Mouse (Mus musculus) kidney, postnatal 0 days (tissue): Measurements from ENCODE around the gene Ppil4. TPM values are rescaled to one million over a fixed set of nuclear protein-coding genes. Genes with fewer than 3 reads are reported as not detected.

Experiments
- ATAC-seq: fragments of 200-750 bp; cut with Nextera tagmentation; replicated peaks from 2 replicates; pipeline ENCODE4 v1.8.0; 2017; ENCODE audit warnings: low read depth, moderate number of reproducible peaks, moderate TSS enrichment, moderate library complexity; ENCODE audit not compliant: low FRiP score
- DNase-seq: peaks from one replicate; pipeline ENCODE4 v3.0.0-alpha.2; 2016; ENCODE audit warnings: low spot score
- H3K27ac ChIP-seq: fragments of 300-500 bp; sonication (generic); 2 replicates; pipeline ENCODE4 v1.5.1; 2014; ENCODE audit warnings: mild to moderate bottlenecking
- H3K27me3 ChIP-seq: fragments of 300-500 bp; sonication (generic); 2 replicates; pipeline ENCODE4 v1.6.1; 2014; ENCODE audit warnings: low read length, mixed read lengths; ENCODE audit not compliant: insufficient read depth
- H3K36me3 ChIP-seq: fragments of 300-500 bp; sonication (generic); 2 replicates; pipeline ENCODE4 v1.6.1; 2014; ENCODE audit warnings: low read length, mixed read lengths; ENCODE audit not compliant: insufficient read depth
- H3K4me1 ChIP-seq: fragments of 300-500 bp; sonication (generic); replicated peaks from 2 replicates; pipeline ENCODE4 v1.6.1; 2014; ENCODE audit warnings: antibody characterized with exemption, low read length, mixed read lengths; ENCODE audit not compliant: insufficient read depth
- H3K4me2 ChIP-seq: fragments of 300-500 bp; sonication (generic); 2 replicates; pipeline ENCODE4 v1.6.1; 2014; ENCODE audit warnings: mild to moderate bottlenecking, low read length, moderate library complexity, mixed read lengths
- H3K4me3 ChIP-seq: fragments of 300-500 bp; sonication (generic); replicated peaks from 2 replicates; pipeline ENCODE4 v1.5.1; 2014; ENCODE audit warnings: low read depth, low read length
- H3K9ac ChIP-seq: fragments of 300-500 bp; sonication (generic); 2 replicates; pipeline ENCODE4 v1.6.1; 2014; ENCODE audit warnings: low read depth, low read length
- H3K9me3 ChIP-seq: fragments of 300-500 bp; sonication (generic); replicated peaks from 2 replicates; pipeline ENCODE4 v1.6.1; 2016; ENCODE audit warnings: low read length, inconsistent platforms, mixed read lengths
- CTCF ChIP-seq: IDR thresholded peaks from 2 replicates; pipeline ENCODE4 v1.5.1; 2016; ENCODE audit warnings: antibody characterized with exemption, low read depth, mild to moderate bottlenecking, moderate library complexity
- WGBS: fragments of 180-500 bp; shearing (Covaris S2); extraction: QIAGEN DNeasy Blood & Tissue Kit; methylation state at CpG from one replicate; pipeline ENCODE4 v1.1.7; 2014; 5-methylcytosine and 5-hydroxymethylcytosine counted together
- polyA plus RNA-seq: library from polyadenylated mRNA; unstranded; fragments of >200 nt; fragmentation: Nextera tagmentation; extraction: Ambion mirVana; gene quantifications from 2 replicates; pipeline ENCODE4 v1.2.1, GENCODE M21; 2015

Ppil4 gene
- polyA plus RNA-seq, 1 experiment from 2014 or later: 32.2 TPM

DNA sequence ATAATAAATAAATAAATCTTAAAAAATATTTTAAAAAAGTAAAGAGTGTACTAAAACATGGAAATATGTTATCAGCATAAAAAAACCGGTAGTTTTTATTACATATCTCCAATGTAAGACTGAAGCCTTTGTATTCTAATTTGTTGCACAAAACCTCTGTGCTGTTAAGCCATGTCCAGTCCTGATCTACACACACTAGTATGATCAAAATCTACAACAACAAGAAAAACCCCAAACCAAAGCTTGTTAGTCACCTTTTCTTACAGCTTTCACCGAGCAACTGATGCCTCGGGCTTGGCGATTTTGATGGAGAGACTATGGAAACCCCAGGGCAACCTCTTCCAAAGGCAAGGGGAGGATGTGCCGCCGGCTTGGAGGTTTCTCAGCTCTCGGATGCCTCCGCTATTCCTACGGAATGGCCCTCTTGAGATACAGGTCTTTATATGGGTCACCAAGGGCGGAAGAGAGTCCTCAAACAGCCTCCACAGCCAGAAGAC lies 389 bp upstream of the Ppil4 start:
- Histone ChIP-seq H3K9me3 (no peaks in the 10 kb centered on the region), H3K36me3 (peaks cover 25% of the 10 kb centered on the region), H3K27me3 (no peaks in the 10 kb centered on the region), H3K4me3 (peak overlapping the region; percentile 74), H3K4me2 (peak overlapping the region; percentile 73), H3K9ac (peak overlapping the region; percentile 87), H3K27ac (peak overlapping the region; percentile 47; the same call in 1 of the 2 replicates), H3K4me1 (peaks cover 4% of the 10 kb centered on the region; the same call in 1 of the 2 replicates)
- 0 out of 2 replicates have a peak, but pooled peaks have one; percentile 11 for ATAC-seq
- no peak for TF ChIP-seq CTCF
- WGBS: under 1% methylated on average over 10 of the region's 10 CpGs
- no peak for DNase-seq

DNA sequence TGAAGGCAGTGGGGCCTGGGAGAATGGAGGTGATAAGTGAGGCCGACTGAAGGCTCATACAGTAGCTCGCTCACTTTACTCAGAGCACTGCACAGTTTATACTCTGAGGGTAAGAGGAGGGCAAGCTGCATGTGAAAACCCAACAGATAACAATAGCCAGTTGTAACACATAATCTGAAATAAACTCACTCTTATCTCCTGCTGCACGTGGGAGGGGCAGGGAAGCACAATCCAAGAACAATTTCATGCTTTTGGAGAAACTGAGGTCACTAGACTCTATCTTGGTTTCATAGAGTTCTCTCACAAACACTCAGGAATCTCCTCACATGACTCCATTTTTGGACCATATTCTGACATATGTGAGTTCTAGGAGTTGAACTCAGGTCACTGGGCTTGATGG lies 8.6 kb downstream of the Ppil4 start:
- Histone ChIP-seq H3K36me3 (peaks cover 56% of the 10 kb centered on the region), H3K27ac (no peak overlapping the region), H3K4me2 (no peak overlapping the region), H3K4me3 (no peak overlapping the region), H3K4me1 (no peaks in the 10 kb centered on the region), H3K9ac (no peak overlapping the region), H3K9me3 (no peaks in the 10 kb centered on the region), H3K27me3 (no peaks in the 10 kb centered on the region)
- ATAC-seq (no peak), DNase-seq (no peak)
- TF ChIP-seq CTCF: no peak
- 100% methylated on average over 3 of the region's 3 CpGs for WGBS

DNA sequence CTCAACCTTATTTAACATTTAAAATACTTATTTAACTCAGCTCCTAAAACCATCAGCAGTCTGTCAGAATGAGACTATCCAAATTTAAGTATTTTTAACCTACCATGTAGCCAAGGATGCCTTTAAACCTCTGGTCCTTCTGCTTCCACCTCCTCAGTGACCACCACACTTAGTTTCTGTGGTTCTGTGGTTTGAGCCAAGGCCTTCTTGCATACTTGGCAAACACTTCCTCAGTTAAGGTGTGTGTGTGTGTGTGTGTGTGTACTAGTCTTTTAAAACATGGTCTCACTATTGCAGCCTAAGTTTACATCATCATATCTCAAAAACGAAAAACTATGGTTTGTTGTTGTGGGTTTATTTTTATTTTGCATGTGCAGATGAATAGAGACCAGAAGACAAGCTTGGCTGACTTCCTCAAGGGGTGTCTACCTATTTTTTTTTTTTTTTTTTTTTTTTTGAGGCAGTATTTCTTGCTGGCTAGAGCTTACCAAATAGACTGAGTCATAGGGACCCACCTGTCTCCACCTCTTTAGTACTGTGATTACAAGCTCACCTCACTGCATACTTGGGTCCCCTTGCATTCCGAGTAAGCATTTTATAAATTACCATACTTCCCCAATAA lies 9.9 kb downstream of the Ppil4 start:
- WGBS: 97% methylated on average over 2 of the region's 2 CpGs

DNA sequence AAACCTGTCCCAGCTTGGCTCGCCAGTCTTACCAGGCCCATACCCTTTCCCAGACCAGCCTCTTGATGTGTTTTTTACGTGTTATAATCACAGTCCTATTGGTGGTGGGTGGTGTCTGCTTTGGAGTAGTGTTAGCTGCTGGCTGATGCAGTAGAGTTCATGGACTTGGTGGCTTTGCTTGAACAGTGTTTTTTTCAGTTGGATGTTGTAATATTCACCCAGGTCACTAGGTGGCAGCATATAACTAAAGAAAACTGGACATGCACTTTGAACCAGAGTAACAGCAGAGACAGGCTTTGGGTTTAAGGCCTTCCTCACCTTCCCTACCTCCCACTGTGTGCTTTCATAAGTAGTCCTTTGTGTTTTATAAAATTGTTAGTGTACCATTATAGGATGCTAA lies 17.2 kb downstream of the Ppil4 start:
- ATAC-seq: no peak
- H3K36me3 ChIP-seq: peaks cover 42% of the 10 kb centered on the region
- peak; percentile 85 for DNase-seq

More for the DNA sequence above, 9.9 kb downstream of the Ppil4 start:
- Histone ChIP-seq H3K36me3 (peaks cover 48% of the 10 kb centered on the region), H3K4me3 (no peak overlapping the region), H3K27me3 (no peaks in the 10 kb centered on the region), H3K27ac (no peak overlapping the region), H3K4me2 (no peak overlapping the region), H3K4me1 (no peaks in the 10 kb centered on the region), H3K9me3 (no peaks in the 10 kb centered on the region), H3K9ac (no peak overlapping the region)
- ATAC-seq (no peak), DNase-seq (no peak)
- TF ChIP-seq CTCF: no peak

DNA sequence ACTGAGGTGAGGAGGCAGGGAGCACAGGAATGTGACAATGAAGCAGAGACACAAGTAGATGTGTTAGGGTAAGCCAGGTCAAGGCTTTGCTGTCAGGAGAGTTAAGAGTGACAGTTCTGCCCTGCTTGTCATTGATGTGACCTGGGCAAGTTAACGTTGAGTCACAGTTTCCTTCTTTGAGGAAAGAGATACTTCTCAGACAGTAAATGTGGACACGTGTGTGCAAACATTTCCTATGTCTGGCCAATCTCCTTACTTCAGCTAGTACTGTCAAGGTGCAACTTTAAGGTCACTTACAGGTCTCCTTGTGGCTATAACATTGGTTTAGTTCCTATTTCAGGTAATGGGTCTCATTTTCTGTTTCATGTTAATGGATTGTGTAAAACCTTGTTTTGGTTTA lies 23.8 kb downstream of the Ppil4 start:
- no peak overlapping the region for H3K27ac ChIP-seq
- peaks cover 27% of the 10 kb centered on the region; the same call in 1 of the 2 replicates for H3K36me3 ChIP-seq
- no peak for TF ChIP-seq CTCF
- H3K4me2 ChIP-seq: no peak overlapping the region
- no peaks in the 10 kb centered on the region for H3K4me1 ChIP-seq
- no peak overlapping the region for H3K4me3 ChIP-seq
- 80% methylated on average over 2 of the region's 2 CpGs for WGBS
- DNase-seq (no peak), ATAC-seq (no peak)
- no peaks in the 10 kb centered on the region for H3K9me3 ChIP-seq
- H3K27me3 ChIP-seq: no peaks in the 10 kb centered on the region
- no peak overlapping the region for H3K9ac ChIP-seq

More for the DNA sequence above, 17.2 kb downstream of the Ppil4 start:
- H3K9ac ChIP-seq: no peak overlapping the region
- H3K9me3 ChIP-seq: no peaks in the 10 kb centered on the region
- peak; percentile 84 for TF ChIP-seq CTCF
- 50% methylated on average over 2 of the region's 2 CpGs for WGBS
- H3K4me3 ChIP-seq: no peak overlapping the region
- H3K4me1 ChIP-seq: no peaks in the 10 kb centered on the region
- no peak overlapping the region for H3K27ac ChIP-seq
- no peak overlapping the region for H3K4me2 ChIP-seq
- H3K27me3 ChIP-seq: no peaks in the 10 kb centered on the region

DNA sequence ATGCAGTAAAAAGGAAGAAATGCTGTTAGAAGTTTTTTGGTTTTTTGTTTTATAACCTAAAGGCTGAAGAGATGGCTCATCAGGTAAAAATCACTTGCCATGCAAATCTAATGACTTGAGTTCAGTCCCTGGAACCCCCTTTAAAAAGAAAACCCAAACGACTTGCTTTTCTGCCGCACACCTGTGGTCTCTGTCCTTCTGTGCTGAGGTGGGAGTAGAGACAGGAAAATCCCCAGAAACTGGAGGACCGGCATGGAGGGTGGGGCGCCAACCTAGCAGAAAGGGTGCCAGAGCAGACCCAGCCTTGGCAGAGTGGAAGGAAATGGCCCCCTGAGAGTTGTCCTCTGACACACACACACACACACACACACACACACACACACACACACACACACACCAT lies 26.0 kb downstream of the Ppil4 start:
- Histone ChIP-seq H3K4me1 (no peaks in the 10 kb centered on the region), H3K9me3 (no peaks in the 10 kb centered on the region), H3K27ac (no peak overlapping the region), H3K4me3 (no peak overlapping the region), H3K4me2 (no peak overlapping the region), H3K36me3 (peaks cover 29% of the 10 kb centered on the region), H3K27me3 (no peaks in the 10 kb centered on the region), H3K9ac (no peak overlapping the region)
- DNase-seq (no peak), ATAC-seq (no peak)
- 87% methylated on average over 4 of the region's 4 CpGs for WGBS
- no peak for TF ChIP-seq CTCF
